Mouse (Mus musculus) limb, embryonic 15.5 days (tissue): ENCODE results near the gene Ptges3. TPM values are rescaled to one million over a fixed set of nuclear protein-coding genes. Genes with fewer than 3 reads are reported as not detected.

Experiments used
- ATAC-seq: fragments of 200-750 bp; cut with Nextera tagmentation; 2 replicates; pipeline ENCODE4 v1.8.0; 2017; ENCODE audit warnings: low read depth, moderate TSS enrichment; ENCODE audit not compliant: insufficient number of reproducible peaks, low FRiP score, low TSS enrichment
- H3K27ac ChIP-seq: fragments of 300-500 bp; sonication (generic); 2 replicates; pipeline ENCODE4 v1.5.1; 2015; ENCODE audit warnings: moderate library complexity, mild to moderate bottlenecking, inconsistent platforms
- H3K27me3 ChIP-seq: fragments of 300-500 bp; sonication (generic); 2 replicates; pipeline ENCODE4 v1.6.1; 2015; ENCODE audit warnings: inconsistent platforms
- H3K36me3 ChIP-seq: fragments of 300-500 bp; sonication (generic); 2 replicates; pipeline ENCODE4 v1.6.1; 2015; ENCODE audit warnings: inconsistent platforms
- H3K4me1 ChIP-seq: fragments of 300-500 bp; sonication (generic); 2 replicates; pipeline ENCODE4 v1.6.1; 2015; ENCODE audit warnings: inconsistent platforms
- H3K4me2 ChIP-seq: fragments of 300-500 bp; sonication (generic); 2 replicates; pipeline ENCODE4 v1.6.1; 2015; ENCODE audit warnings: mild to moderate bottlenecking, inconsistent platforms
- H3K4me3 ChIP-seq: fragments of 300-500 bp; sonication (generic); 2 replicates; pipeline ENCODE4 v1.5.1; 2015; ENCODE audit warnings: mild to moderate bottlenecking, inconsistent platforms
- H3K9ac ChIP-seq: fragments of 300-500 bp; sonication (generic); 2 replicates; pipeline ENCODE4 v1.6.1; 2015; ENCODE audit warnings: inconsistent platforms
- H3K9me3 ChIP-seq: fragments of 300-500 bp; sonication (generic); 2 replicates; pipeline ENCODE4 v1.6.1; 2016; ENCODE audit warnings: inconsistent platforms
- WGBS: fragments of 180-500 bp; shearing (Covaris S2); methylation state at CpG from one replicate; pipeline ENCODE4 v1.1.7; 2015; 5-methylcytosine and 5-hydroxymethylcytosine counted together
- microRNA counts: library from miRNA; unstranded; fragments of <30 nt; microRNA quantifications from one replicate; lab custom pipeline; 2016
- microRNA-seq: library from miRNA; unstranded; fragments of <30 nt; microRNA quantifications from one replicate; pipeline ENCODE4, GENCODE M21; 2016
- polyA plus RNA-seq: library from polyadenylated mRNA; unstranded; fragments of >200 nt; fragmentation: Nextera tagmentation; extraction: Ambion mirVana; gene quantifications from 2 replicates; pipeline ENCODE4 v1.2.1, GENCODE M21; 2015

Ptges3 gene
- polyA plus RNA-seq, 1 experiment from 2014 or later, result 459 TPM

- H3K36me3 ChIP-seq, result no peaks in the 10 kb centered on the region
- H3K9me3 ChIP-seq, result no peaks in the 10 kb centered on the region
- peak overlapping the region; percentile 71; the same call in 1 of the 2 replicates for H3K4me2 ChIP-seq
- no peak overlapping the region for H3K27ac ChIP-seq
- no peak for ATAC-seq
- peaks cover 45% of the 10 kb centered on the region for H3K4me1 ChIP-seq
- WGBS, result 23% methylated on average over 4 of the region's 4 CpGs
- H3K27me3 ChIP-seq, result no peaks in the 10 kb centered on the region
- H3K4me3 ChIP-seq, result peak overlapping the region; percentile 95
- H3K9ac ChIP-seq, result no peak overlapping the region
Observed at GRCm38 (mm10) chr10:128096313-128096692, 37.5 kb downstream of the Ptges3 start.

GRCm38 (mm10) chr10:128096693-128097586 lies 38.2 kb downstream of the Ptges3 start:
- peak overlapping the region; percentile 87 for H3K9ac ChIP-seq
- no peaks in the 10 kb centered on the region for H3K36me3 ChIP-seq
- peak overlapping the region; percentile 71 for H3K27ac ChIP-seq
- no peaks in the 10 kb centered on the region for H3K27me3 ChIP-seq
- ATAC-seq, result peak; percentile 78
- H3K4me3 ChIP-seq, result peak overlapping the region; percentile 95
- under 1% methylated on average over 78 of the region's 86 CpGs for WGBS
- no peaks in the 10 kb centered on the region for H3K9me3 ChIP-seq
- H3K4me1 ChIP-seq, result peaks cover 39% of the 10 kb centered on the region
- peak overlapping the region; percentile 71 for H3K4me2 ChIP-seq

- no peak for ATAC-seq
- H3K36me3 ChIP-seq, result peaks cover under 1% of the 10 kb centered on the region; the same call in 1 of the 2 replicates
- peak overlapping the region; percentile 87 for H3K9ac ChIP-seq
- peak overlapping the region; percentile 95 for H3K4me3 ChIP-seq
- peaks cover 34% of the 10 kb centered on the region for H3K4me1 ChIP-seq
- no peaks in the 10 kb centered on the region for H3K27me3 ChIP-seq
- H3K27ac ChIP-seq, result peak overlapping the region; percentile 71
- H3K4me2 ChIP-seq, result peak overlapping the region; percentile 71
- no peaks in the 10 kb centered on the region for H3K9me3 ChIP-seq
- under 1% methylated on average over 13 of the region's 13 CpGs for WGBS
Observed at GRCm38 (mm10) chr10:128097587-128097971, 38.8 kb downstream of the Ptges3 start.

- no peak overlapping the region for H3K4me3 ChIP-seq
- 81% methylated on average over 4 of the region's 4 CpGs for WGBS
- no peaks in the 10 kb centered on the region for H3K27me3 ChIP-seq
Observed at GRCm38 (mm10) chr10:128110103-128110761, 51.5 kb downstream of the Ptges3 start.

GRCm38 (mm10) chr10:128111227-128111626 lies 52.5 kb downstream of the Ptges3 start:
- Histone ChIP-seq H3K4me2 (no peak overlapping the region), H3K4me1 (no peaks in the 10 kb centered on the region), H3K9ac (no peak overlapping the region), H3K27ac (no peak overlapping the region), H3K9me3 (no peaks in the 10 kb centered on the region), H3K4me3 (no peak overlapping the region), H3K27me3 (no peaks in the 10 kb centered on the region), H3K36me3 (peaks cover 72% of the 10 kb centered on the region)
- no peak for ATAC-seq

More at GRCm38 (mm10) chr10:128110103-128110761, 51.5 kb downstream of the Ptges3 start:
- H3K9ac ChIP-seq, result no peak overlapping the region
- ATAC-seq, result no peak
- H3K27ac ChIP-seq, result no peak overlapping the region
- no peaks in the 10 kb centered on the region for H3K9me3 ChIP-seq
- no peak overlapping the region for H3K4me2 ChIP-seq
- H3K4me1 ChIP-seq, result no peaks in the 10 kb centered on the region
- H3K36me3 ChIP-seq, result peaks cover 62% of the 10 kb centered on the region

- Histone ChIP-seq H3K36me3 (peaks cover 94% of the 10 kb centered on the region), H3K4me2 (no peak overlapping the region), H3K9me3 (no peaks in the 10 kb centered on the region), H3K4me3 (no peak overlapping the region), H3K27ac (no peak overlapping the region), H3K27me3 (no peaks in the 10 kb centered on the region), H3K4me1 (no peaks in the 10 kb centered on the region), H3K9ac (no peak overlapping the region)
- 89% methylated on average over 7 of the region's 7 CpGs for WGBS
- no peak for ATAC-seq
Observed at GRCm38 (mm10) chr10:128123833-128124232, 65.1 kb downstream of the Ptges3 start.

GRCm38 (mm10) chr10:128124831-128125230 lies 66.1 kb downstream of the Ptges3 start:
- ATAC-seq, result no peak
- H3K9ac ChIP-seq, result no peak overlapping the region
- no peak overlapping the region for H3K4me2 ChIP-seq
- no peak overlapping the region for H3K4me3 ChIP-seq
- WGBS, result 94% methylated on average over 9 of the region's 9 CpGs
- no peak overlapping the region for H3K27ac ChIP-seq
- no peaks in the 10 kb centered on the region for H3K9me3 ChIP-seq
- no peaks in the 10 kb centered on the region for H3K27me3 ChIP-seq
- H3K36me3 ChIP-seq, result peaks cover 91% of the 10 kb centered on the region
- no peaks in the 10 kb centered on the region for H3K4me1 ChIP-seq

GRCm38 (mm10) chr10:128125951-128126350 lies 67.2 kb downstream of the Ptges3 start:
- no peak for ATAC-seq
- Histone ChIP-seq H3K4me1 (no peaks in the 10 kb centered on the region), H3K9me3 (no peaks in the 10 kb centered on the region), H3K4me2 (no peak overlapping the region), H3K27me3 (no peaks in the 10 kb centered on the region), H3K4me3 (no peak overlapping the region), H3K9ac (no peak overlapping the region), H3K27ac (no peak overlapping the region), H3K36me3 (peaks cover 89% of the 10 kb centered on the region)
- 92% methylated on average over 14 of the region's 14 CpGs for WGBS

MicroRNA genes within 50 kb of the gene (microRNA counts, 519-probe panel; counts per million panel counts)
- 1,287 counts per million, percentile 10 among the panel's probes with 10 or more counts for microRNA mmu-miR-677 (lab: Ali Mortazavi, UCI)

Small RNAs within 50 kb of the gene (microRNA-seq; reads per million reads assigned to microRNA genes)
- gene Mir677, result 11.5 reads per million, percentile 28 among the genes with 10 or more reads in this experiment

Other genes starting within 250 kb of the Ptges3 start
- gene Rdh19, start 209.0 kb upstream of the Ptges3 start, polyA plus RNA-seq, result not detected in 2 replicates
- not detected in 2 replicates for gene Rdh16f2, start 192.5 kb upstream of the Ptges3 start, polyA plus RNA-seq
- not detected in 2 replicates for gene Rdh7, start 170.1 kb upstream of the Ptges3 start, polyA plus RNA-seq
- 16.4 and 16.8 TPM in 2 replicates for gene Sdr9c7, start 160.4 kb upstream of the Ptges3 start, polyA plus RNA-seq
- not detected in 2 replicates for gene Hsd17b6, start 51.3 kb upstream of the Ptges3 start, polyA plus RNA-seq
- 63.7 and 71.9 TPM in 2 replicates for gene Prim1, start 43.8 kb upstream of the Ptges3 start, polyA plus RNA-seq
- gene Naca, start 23.4 kb upstream of the Ptges3 start, polyA plus RNA-seq, result 697 and 704 TPM in 2 replicates
- gene Atp5b, start 24.3 kb downstream of the Ptges3 start, polyA plus RNA-seq, result 1,886 and 2,113 TPM in 2 replicates
- gene Baz2a, start 32.6 kb downstream of the Ptges3 start, polyA plus RNA-seq, result 10.4 TPM in 2 replicates
- 42.2 and 43.8 TPM in 2 replicates for gene Rbms2, start 121.3 kb downstream of the Ptges3 start, polyA plus RNA-seq
- 1.8 TPM in 2 replicates for gene Gls2, start 135.5 kb downstream of the Ptges3 start, polyA plus RNA-seq
- 34.2 and 36.3 TPM in 2 replicates for gene Spryd4, start 152.9 kb downstream of the Ptges3 start, polyA plus RNA-seq
- gene Mip, start 166.9 kb downstream of the Ptges3 start, polyA plus RNA-seq, result 0.12 and 0.26 TPM in 2 replicates
- gene Timeless, start 173.1 kb downstream of the Ptges3 start, polyA plus RNA-seq, result 46.2 and 46.9 TPM in 2 replicates
- gene Apon, start 195.1 kb downstream of the Ptges3 start, polyA plus RNA-seq, result 0.25 and 0.47 TPM in 2 replicates
- gene Apof, start 209.7 kb downstream of the Ptges3 start, polyA plus RNA-seq, result 0.22 and 0.27 TPM in 2 replicates
- 12.2 and 13.3 TPM in 2 replicates for gene Stat2, start 211.6 kb downstream of the Ptges3 start, polyA plus RNA-seq
- gene Il23a, start 239.8 kb downstream of the Ptges3 start, polyA plus RNA-seq, result 0.17 and 0.20 TPM in 2 replicates
- gene Pan2, start 244.4 kb downstream of the Ptges3 start, polyA plus RNA-seq, result 25.1 and 25.2 TPM in 2 replicates